Mouse (Mus musculus) neural tube, embryonic 10.5 days (tissue): ENCODE measurements around the gene Spint5.
"Not testable (repeated sequence)": the region's sequence is repeated elsewhere in the genome, so short reads cannot be mapped to it uniquely, and the experiment has no call there.

Experiments used
- DNase-seq: peaks from one replicate; pipeline ENCODE4 v3.0.0-alpha.2; 2017; ENCODE audit warnings: low spot score; ENCODE audit errors: extremely low spot score

Spint5 gene

GRCm38 (mm10) chr2:164715005-164715404 is at the start of gene Spint5:
Spint5 (plus strand) TSS chr2:164715305.
- DNase-seq = no peak

- DNase-seq = no peak
These were observed 44.8 kb upstream of the Spint5 start for GRCm38 (mm10) chr2:164670261-164670660.

GRCm38 (mm10) chr2:164670938-164671337 is 44.2 kb upstream of the Spint5 start:
- no peak for DNase-seq

- DNase-seq = no peak
These were observed 41.1 kb upstream of the Spint5 start, which contains the start of gene Wfdc11 for GRCm38 (mm10) chr2:164673987-164674386. Wfdc11 (minus strand) TSS chr2:164674087.

GRCm38 (mm10) chr2:164676103-164676502 is 39.0 kb upstream of the Spint5 start:
- DNase-seq = no peak

GRCm38 (mm10) chr2:164676916-164677685 is 38.0 kb upstream of the Spint5 start:
- DNase-seq = no peak

- peak; percentile 73 for DNase-seq
These were observed 36.1 kb upstream of the Spint5 start for GRCm38 (mm10) chr2:164678848-164679625.

- DNase-seq = peak; percentile 15
These were observed 35.2 kb upstream of the Spint5 start for GRCm38 (mm10) chr2:164679906-164680305.

- DNase-seq = no peak
These were observed 30.3 kb upstream of the Spint5 start, which contains the start of gene Wfdc13 for GRCm38 (mm10) chr2:164684807-164685206. Wfdc13 (plus strand) TSS chr2:164685107.

GRCm38 (mm10) chr2:164698201-164698600 is 16.9 kb upstream of the Spint5 start, which contains the start of gene Spint4:
Spint4 (plus strand) TSS chr2:164698501.
- DNase-seq = no peak

- DNase-seq = no peak
These were observed 14.1 kb upstream of the Spint5 start for GRCm38 (mm10) chr2:164700959-164701358.

GRCm38 (mm10) chr2:164701761-164702160 is 13.3 kb upstream of the Spint5 start:
- no peak for DNase-seq

GRCm38 (mm10) chr2:164704235-164704634 is 10.9 kb upstream of the Spint5 start:
- no peak for DNase-seq

- no peak for DNase-seq
These were observed 9.8 kb upstream of the Spint5 start for GRCm38 (mm10) chr2:164705328-164705727.

- DNase-seq = no peak
These were observed 9.1 kb upstream of the Spint5 start for GRCm38 (mm10) chr2:164705991-164706390.

- DNase-seq = not testable (repeated sequence)
These were observed 1.2 kb downstream of the Spint5 start for GRCm38 (mm10) chr2:164716194-164716786.

- no peak for DNase-seq
These were observed 8.2 kb downstream of the Spint5 start for GRCm38 (mm10) chr2:164723276-164723675.

- DNase-seq = peak; percentile 62
These were observed 11.0 kb downstream of the Spint5 start for GRCm38 (mm10) chr2:164725895-164726619.

GRCm38 (mm10) chr2:164731719-164732118 is 16.6 kb downstream of the Spint5 start:
- DNase-seq = no peak

- no peak for DNase-seq
These were observed 18.2 kb downstream of the Spint5 start for GRCm38 (mm10) chr2:164733259-164733658.

- DNase-seq = no peak
These were observed 19.7 kb downstream of the Spint5 start for GRCm38 (mm10) chr2:164734839-164735238.
